12 mouse cellular contexts compared by ENCODE assay signal in genomic region chr10:57569023-57569931, GRCm38 (mm10). TPM values are rescaled to one million over a fixed set of nuclear protein-coding genes. Genes with fewer than 3 reads are reported as not detected.
DNase-seq lines count a peak whose midpoint lies in the region; ATAC-seq lines count a peak whose summit lies in the region.
"Had no signal": no experiment of that assay in that cellular context is flagged by ENCODE, and none has a peak within 500 bp of the region (broad histone marks: within the 10 kb centered on the region; RNA-seq: fewer than 3 reads in every experiment).

No protein-coding gene starts in this region.

- DNase-seq in right cerebral cortex, postnatal 14 days, result peak; percentile 8
- no peak for DNase-seq in right cerebral cortex, postnatal 25 days
- DNase-seq in forebrain, embryonic 14.5 days (ENCODE audit: low spot score), result peak; percentile 50
- no peak for DNase-seq in urinary bladder, postnatal 14 days (ENCODE audit: low spot score)
- DNase-seq in lung, postnatal 10 days, result no peak
- no peak for DNase-seq in layer of hippocampus, adult 9-10 months (ENCODE audit: low spot score)
- DNase-seq: embryo, embryonic 11 days; heart, adult 11 months; thymus, postnatal 25 days had no signal

- peak overlapping the region; percentile 10; the same call in 1 of the 2 replicates for H3K9ac ChIP-seq in forebrain, embryonic 14.5 days (ENCODE audit: low read length)
- H3K9ac ChIP-seq in midbrain, embryonic 13.5 days (replicated peaks), result peak overlapping the region; percentile 36
- H3K9ac ChIP-seq: liver, embryonic 15.5 days had no signal

- H3K4me3 ChIP-seq in forebrain, embryonic 14.5 days (ENCODE audit: low read depth, low read length), result no peak overlapping the region
- H3K4me3 ChIP-seq in midbrain, embryonic 13.5 days (replicated peaks), result no peak overlapping the region; the same call in 1 of the 2 replicates
- H3K4me3 ChIP-seq: liver, embryonic 15.5 days had no signal

- no peaks in the 10 kb centered on the region for H3K27me3 ChIP-seq in forebrain, embryonic 14.5 days (replicated peaks; ENCODE audit: control insufficient read depth, insufficient read depth, low read length)
- no peaks in the 10 kb centered on the region for H3K27me3 ChIP-seq in midbrain, embryonic 13.5 days
- H3K27me3 ChIP-seq: liver, embryonic 15.5 days had no signal

- H3K36me3 ChIP-seq in forebrain, embryonic 14.5 days (ENCODE audit: control insufficient read depth, insufficient read depth, low read length), result no peaks in the 10 kb centered on the region
- no peaks in the 10 kb centered on the region for H3K36me3 ChIP-seq in midbrain, embryonic 13.5 days
- H3K36me3 ChIP-seq: liver, embryonic 15.5 days had no signal

- H3K4me2 ChIP-seq in forebrain, embryonic 14.5 days (ENCODE audit: low read length), result peak overlapping the region; percentile 27; the same call in 1 of the 2 replicates
- peak overlapping the region; percentile 45 for H3K4me2 ChIP-seq in midbrain, embryonic 13.5 days (replicated peaks)
- H3K4me2 ChIP-seq: liver, embryonic 15.5 days had no signal

- H3K4me1 ChIP-seq in forebrain, embryonic 14.5 days (ENCODE audit: control insufficient read depth, insufficient read depth, low read length), result peaks cover 5% of the 10 kb centered on the region; the same call in 1 of the 2 replicates
- peaks cover 19% of the 10 kb centered on the region for H3K4me1 ChIP-seq in midbrain, embryonic 13.5 days (replicated peaks)
- H3K4me1 ChIP-seq: liver, embryonic 15.5 days had no signal

- no peak overlapping the region; the same call in 1 of the 2 replicates for H3K27ac ChIP-seq in forebrain, embryonic 14.5 days (ENCODE audit: low read depth, low read length)
- peak overlapping the region; percentile 79 for H3K27ac ChIP-seq in midbrain, embryonic 13.5 days
- H3K27ac ChIP-seq: kidney, postnatal 0 days; liver, embryonic 15.5 days had no signal

- WGBS in forebrain, embryonic 14.5 days, result 37% methylated on average over 13 of the region's 13 CpGs
- 18% methylated on average over 13 of the region's 13 CpGs for WGBS in midbrain, embryonic 13.5 days

- H3K9me3 ChIP-seq in forebrain, embryonic 14.5 days (replicated peaks; ENCODE audit: control insufficient read depth, low read length), result no peaks in the 10 kb centered on the region
- H3K9me3 ChIP-seq in midbrain, embryonic 13.5 days, result no peaks in the 10 kb centered on the region
- H3K9me3 ChIP-seq: liver, embryonic 15.5 days had no signal

- 0 out of 2 replicates have a peak, but pooled peaks have one; percentile 51 for ATAC-seq in forebrain, embryonic 14.5 days
- peak; percentile 94 for ATAC-seq in midbrain, embryonic 13.5 days

RNA-seq across cellular contexts. Expression of gene Serinc1, which starts 36.9 kb away (rescaled TPM):
- polyA plus RNA-seq in forebrain, embryonic 14.5 days (2014; fragmentation: Nextera tagmentation; extraction: Ambion mirVana), result 367 and 449 TPM in 2 replicates
- polyA plus RNA-seq in midbrain, embryonic 13.5 days (2015; fragmentation: Nextera tagmentation; extraction: Ambion mirVana), result 339 and 384 TPM in 2 replicates

Comparison
In these comparisons a context has a peak if more than half of its experiments do, and no peak if none do; other contexts are left out.
1. DNase-seq: peak in right cerebral cortex, postnatal 14 days (single experiment) and forebrain, embryonic 14.5 days (single experiment); none in right cerebral cortex, postnatal 25 days (single experiment), urinary bladder, postnatal 14 days (single experiment), lung, postnatal 10 days (single experiment) and layer of hippocampus, adult 9-10 months (single experiment).